Mouse (Mus musculus) bone marrow macrophage, adult 2 months (primary cell): ENCODE measurements around the gene Fam155a.

Experiments
- CTCF ChIP-seq: IDR thresholded peaks from 2 replicates; pipeline ENCODE4 v1.5.1; 2012; ENCODE audit warnings: low read depth, mild to moderate bottlenecking, low read length, moderate library complexity
- POLR2A ChIP-seq: IDR thresholded peaks from 2 replicates; pipeline ENCODE4 v1.6.1; 2012; ENCODE audit warnings: mild to moderate bottlenecking, low read depth, low read length, borderline replicate concordance

DNA sequence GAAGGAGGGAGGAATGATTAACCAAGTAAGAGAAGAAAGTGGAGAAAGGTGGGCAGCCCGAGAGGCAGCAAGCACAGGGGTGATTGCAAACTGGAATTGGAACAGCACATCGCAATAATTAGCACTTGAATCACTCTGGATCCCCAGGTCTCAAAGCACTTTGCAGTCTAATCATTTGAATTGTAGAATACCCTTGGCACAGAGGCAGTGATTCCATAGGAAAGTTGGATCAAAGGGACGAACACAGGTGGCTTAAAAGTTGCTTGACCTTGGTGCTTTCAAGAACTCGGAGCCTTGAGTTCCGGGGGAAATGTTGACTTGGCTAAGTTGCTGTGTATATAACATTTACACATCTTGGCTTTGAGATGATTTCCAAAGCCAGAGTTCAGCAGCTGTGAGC lies 299.7 kb downstream of the Fam155a start:
- TF ChIP-seq CTCF = no peak
- no peak for TF ChIP-seq POLR2A
